Mouse (Mus musculus): ENCODE measurements at regions not wholly inside any gene's neighbourhood (a gene's known extent, or its start where the extent isn't known, plus 50 kb on each side); places are given as distances from the start of the nearest gene placed in this dataset.

GRCm38 (mm10) chr2:54154501-54155183, 69.3 kb upstream of the Rprm start:
- no peak for DNase-seq

DNA sequence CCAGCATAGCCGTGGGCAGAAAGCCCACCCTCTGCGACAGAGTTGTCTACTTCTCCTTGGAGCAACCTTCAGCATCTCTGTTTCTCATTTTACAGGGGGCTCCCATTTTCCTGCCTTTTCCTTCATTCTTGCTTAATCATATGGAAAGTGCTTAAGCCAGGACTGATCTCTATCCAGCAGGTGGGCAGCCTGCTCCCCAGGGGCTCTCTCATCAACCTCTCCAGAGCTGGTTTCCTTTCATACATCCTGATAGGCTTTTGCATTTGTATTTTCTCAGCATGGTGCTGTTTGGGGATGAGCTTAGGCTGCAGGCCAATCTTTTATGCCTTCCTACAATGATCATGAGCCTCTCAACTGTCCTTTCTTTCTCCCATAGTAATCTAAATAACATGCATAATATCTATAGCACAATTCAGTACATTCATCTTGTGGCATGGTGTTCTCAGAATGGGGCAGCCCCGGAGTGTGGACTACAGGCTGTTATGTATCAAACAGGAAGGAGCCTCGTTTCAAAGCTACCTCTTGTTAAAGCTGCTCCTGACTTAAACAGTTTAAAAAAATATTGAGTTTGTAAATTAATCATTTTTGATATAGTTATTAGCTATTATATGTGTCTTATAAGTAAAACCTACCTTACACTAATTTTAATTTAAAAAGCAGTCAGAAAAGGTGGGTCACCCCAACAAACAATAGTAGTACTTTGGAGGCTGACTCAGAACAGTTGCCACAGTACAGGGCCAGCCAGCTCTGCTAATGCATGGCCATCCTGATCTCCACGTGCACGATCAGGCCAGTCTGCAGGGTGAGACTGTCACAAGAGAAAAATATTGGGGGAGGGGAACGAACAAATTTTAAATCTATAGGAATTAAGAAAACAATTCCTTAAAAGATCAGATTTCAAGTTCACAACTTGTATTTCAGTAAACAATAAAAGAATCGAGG, 73.6 kb upstream of the Rprm start:
- DNase-seq, result no peak

DNA sequence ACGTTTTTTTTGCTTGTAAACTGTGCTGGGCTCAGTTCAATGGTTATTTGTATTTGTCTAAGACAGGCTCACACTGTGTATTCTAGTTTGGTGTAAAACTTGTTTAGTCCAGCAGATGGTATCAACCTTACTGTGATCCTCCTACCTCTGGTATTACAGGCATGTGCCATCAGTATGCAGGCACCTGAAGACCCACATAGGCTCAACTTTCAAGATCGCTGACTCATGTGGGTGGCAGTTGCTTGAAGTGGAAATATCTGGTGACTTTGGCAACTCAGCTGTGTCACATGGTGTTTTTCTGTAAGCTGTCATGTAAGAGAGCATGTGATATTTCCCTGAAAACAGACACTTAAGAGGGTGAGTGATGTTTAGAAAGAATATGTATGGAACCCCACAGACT, 92.2 kb upstream of the Rprm start:
- peak; percentile 13 to 32 for DNase-seq

DNA sequence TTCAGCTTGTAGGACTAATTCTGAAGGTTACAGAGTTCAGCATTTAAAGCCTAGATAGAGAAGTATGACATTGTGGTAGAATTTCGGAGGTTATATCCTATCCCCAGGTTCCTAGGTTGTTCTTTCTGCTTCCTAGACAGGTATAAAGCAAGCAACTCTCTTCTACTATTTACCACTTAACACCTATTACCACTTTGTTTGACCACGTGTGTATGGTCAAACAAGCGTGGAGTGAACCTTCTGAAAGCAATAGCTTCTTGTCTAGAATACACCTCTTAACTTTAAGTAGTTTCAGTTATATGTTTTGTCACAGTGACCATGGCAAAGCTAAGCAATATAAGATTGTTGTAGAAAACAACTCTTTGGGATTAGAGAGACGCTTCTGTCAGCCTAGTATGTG, 105.5 kb upstream of the Rprm start:
- no peak for DNase-seq

GRCm38 (mm10) chr2:54198343-54198742, 113.0 kb upstream of the Rprm start:
- DNase-seq, result no peak

DNA sequence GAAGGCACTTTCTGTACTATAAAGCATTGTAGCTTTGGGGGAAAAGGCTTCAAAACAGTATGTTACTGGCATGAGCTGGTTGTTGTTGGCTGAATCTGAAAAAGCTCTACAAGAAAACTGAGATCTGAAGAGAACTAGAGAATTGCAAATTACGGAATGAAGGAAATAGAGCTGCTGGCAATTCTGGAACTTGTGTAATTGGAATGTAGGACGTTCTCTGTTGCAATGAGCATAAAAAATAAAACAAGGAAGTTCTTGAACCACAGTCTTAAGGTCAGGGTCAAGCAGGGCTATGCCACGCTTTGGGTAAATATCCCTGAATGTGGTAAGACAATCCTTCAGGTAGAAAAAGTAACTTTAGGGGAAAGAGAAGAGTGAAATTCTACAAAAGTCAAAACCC, 130.2 kb upstream of the Rprm start:
- no peak for DNase-seq

- DNase-seq, result no peak
These were observed 143.3 kb upstream of the Rprm start for GRCm38 (mm10) chr2:54228613-54229012.

DNA sequence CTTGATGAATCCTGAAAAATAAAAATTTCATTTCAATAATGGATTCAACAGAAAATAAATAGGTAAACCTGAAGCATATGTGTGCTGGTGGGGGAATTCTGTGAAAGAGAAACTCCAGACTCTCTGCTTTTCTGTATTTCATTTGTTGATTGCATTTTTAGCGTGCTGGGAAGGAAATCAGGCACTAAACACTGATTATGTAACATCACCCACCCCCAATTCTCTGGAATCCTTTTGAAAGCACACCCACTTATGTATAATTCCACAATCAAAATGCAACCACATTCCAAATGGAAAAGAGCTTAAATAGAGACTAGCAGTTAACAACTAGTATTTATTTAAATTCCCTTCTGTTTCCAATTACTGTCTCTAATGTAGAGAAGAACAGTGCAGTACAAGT, 143.7 kb upstream of the Rprm start:
- DNase-seq, result no peak

DNA sequence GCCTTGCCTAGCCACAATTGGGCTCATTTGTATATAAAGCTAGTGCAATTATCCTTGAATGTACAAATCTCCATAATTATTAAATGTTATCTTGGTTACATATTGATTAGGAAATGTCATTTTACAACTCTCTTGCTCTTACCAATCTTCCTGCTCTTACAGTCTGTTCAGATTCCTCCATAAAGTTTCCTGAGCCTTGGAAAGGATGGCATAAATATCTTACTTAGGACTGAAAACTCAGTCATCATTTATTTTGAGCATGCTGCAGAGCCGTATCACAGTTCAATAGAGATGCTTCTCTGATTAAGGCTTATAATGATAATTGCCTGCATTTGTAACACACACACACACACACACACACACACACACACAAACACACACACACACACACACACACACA, 151.4 kb upstream of the Rprm start:
- DNase-seq, result no peak

DNA sequence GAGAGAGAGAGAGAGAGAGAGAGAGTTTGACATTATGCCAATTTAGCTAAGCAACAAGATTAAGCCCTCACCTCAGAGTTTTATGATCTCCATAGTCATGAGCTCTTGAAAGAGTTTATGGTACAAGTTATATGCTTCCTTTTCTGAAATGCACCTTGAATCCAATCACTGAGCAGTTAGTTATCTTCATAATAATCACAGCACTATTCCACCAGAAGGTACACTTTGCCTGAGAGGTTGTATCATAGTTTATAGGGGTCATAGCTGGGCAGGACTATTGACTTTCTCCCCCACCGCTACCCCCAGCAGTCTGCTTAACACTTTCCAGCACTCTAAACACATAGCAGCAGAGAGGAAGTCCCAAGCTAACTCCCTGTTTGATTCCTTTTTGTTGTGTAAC, 151.8 kb upstream of the Rprm start:
- DNase-seq, result no peak

GRCm38 (mm10) chr2:54264773-54265452, 171.2 kb upstream of the Galnt13 start:
- DNase-seq, result no peak

- DNase-seq, result no peak
These were observed 170.7 kb upstream of the Galnt13 start for GRCm38 (mm10) chr2:54265453-54265823.

GRCm38 (mm10) chr2:54281966-54282365, 154.2 kb upstream of the Galnt13 start:
- DNase-seq, result no peak

DNA sequence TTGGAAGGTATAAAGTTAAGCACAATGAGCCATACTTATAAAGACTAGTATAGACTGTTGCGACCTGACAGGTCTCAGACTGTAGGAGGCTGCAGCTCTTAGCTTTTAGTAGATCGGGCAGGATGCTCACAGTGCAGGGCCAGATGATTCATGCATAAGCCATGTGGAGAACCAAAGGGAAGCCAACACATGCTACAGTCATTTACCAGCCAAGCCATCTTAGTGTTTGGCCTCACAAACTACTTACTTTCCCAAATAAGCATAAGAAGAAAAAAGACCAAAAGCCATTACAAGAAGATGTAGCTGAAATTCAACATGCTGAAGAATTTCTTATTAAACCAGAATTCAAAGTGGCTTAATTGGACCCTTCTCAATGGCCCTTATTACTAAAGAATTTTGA, 152.2 kb upstream of the Galnt13 start:
- no peak for DNase-seq

GRCm38 (mm10) chr2:54305473-54305872, 130.6 kb upstream of the Galnt13 start:
- DNase-seq, result no peak

- no peak for DNase-seq
These were observed 117.6 kb upstream of the Galnt13 start for GRCm38 (mm10) chr2:54318559-54318958.

DNA sequence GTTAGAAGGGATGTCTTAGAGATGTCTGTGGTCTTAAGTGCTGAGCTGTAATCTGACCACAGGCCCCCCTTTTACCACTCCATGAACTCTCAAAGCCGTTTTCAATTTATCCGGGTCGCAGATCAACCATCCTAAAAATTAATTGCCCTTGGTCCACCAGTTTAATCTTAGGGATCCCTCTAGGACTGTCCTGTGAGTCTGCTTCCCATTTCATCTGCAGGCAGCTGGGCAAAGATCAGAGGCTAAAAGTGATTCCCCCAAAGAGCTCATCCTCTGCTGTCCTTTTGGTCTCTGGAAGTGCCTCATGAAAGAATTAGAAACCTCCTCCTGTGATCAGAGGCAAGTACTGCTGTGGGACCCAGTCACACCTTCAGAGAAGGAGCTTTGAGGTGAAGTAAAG, 69.2 kb upstream of the Galnt13 start:
- DNase-seq, result no peak

DNA sequence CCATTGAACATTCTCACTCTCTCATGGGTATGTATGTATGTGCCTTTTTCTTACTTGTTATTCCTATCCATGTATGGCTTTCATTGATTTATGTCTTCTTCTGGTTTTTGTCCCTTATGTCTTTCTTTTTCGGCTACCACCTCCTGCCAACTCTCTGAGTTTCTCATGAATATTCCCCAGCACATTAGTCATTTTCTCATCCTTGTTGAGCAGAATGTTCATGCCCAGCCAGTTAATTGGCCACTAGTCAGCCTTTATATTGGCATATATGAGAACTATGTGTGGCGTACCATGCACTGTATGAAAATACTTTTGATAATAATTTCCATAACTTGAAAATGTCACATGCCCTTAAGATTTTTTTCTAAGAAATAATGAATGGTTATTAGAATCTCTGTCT, 56.8 kb upstream of the Galnt13 start:
- no peak for DNase-seq

Measured in lung, postnatal 4 days (tissue).